Mouse (Mus musculus) liver, embryonic 11.5 days (tissue): ENCODE data around the gene Stx5a. TPM values are rescaled to one million over a fixed set of nuclear protein-coding genes. Genes with fewer than 3 reads are reported as not detected.

Experiments
- ATAC-seq: fragments of 200-750 bp; cut with Nextera tagmentation; replicated peaks from 2 replicates; pipeline ENCODE4 v1.8.0; 2017; ENCODE audit warnings: moderate number of reproducible peaks, mild to moderate bottlenecking, moderate TSS enrichment, moderate library complexity; ENCODE audit not compliant: low FRiP score
- DNase-seq: peaks from one replicate; pipeline ENCODE4 v3.0.0-alpha.2; 2017; ENCODE audit warnings: low spot score
- H3K27ac ChIP-seq: fragments of 300-500 bp; sonication (generic); 2 replicates; pipeline ENCODE4 v1.5.1; 2014; ENCODE audit warnings: mild to moderate bottlenecking, low read depth, low read length, control low read depth
- H3K27me3 ChIP-seq: fragments of 300-500 bp; sonication (generic); replicated peaks from 2 replicates; pipeline ENCODE4 v1.6.1; 2014; ENCODE audit warnings: low read length, mixed read lengths; ENCODE audit not compliant: control insufficient read depth, insufficient read depth
- H3K36me3 ChIP-seq: fragments of 300-500 bp; sonication (generic); 2 replicates; pipeline ENCODE4 v1.6.1; 2014; ENCODE audit warnings: mild to moderate bottlenecking, low read length, moderate library complexity, mixed read lengths; ENCODE audit not compliant: control insufficient read depth, insufficient read depth
- H3K4me1 ChIP-seq: fragments of 300-500 bp; sonication (generic); replicated peaks from 2 replicates; pipeline ENCODE4 v1.6.1; 2014; ENCODE audit warnings: low read length, mixed read lengths; ENCODE audit not compliant: control insufficient read depth, insufficient read depth
- H3K4me2 ChIP-seq: fragments of 300-500 bp; sonication (generic); 2 replicates; pipeline ENCODE4 v1.6.1; 2014; ENCODE audit warnings: mild to moderate bottlenecking, control low read depth, moderate library complexity
- H3K4me3 ChIP-seq: fragments of 300-500 bp; sonication (generic); 2 replicates; pipeline ENCODE4 v1.5.1; 2014; ENCODE audit warnings: low read depth, low read length, control low read depth
- H3K9ac ChIP-seq: fragments of 300-500 bp; sonication (generic); 2 replicates; pipeline ENCODE4 v1.6.1; 2014; ENCODE audit warnings: low read depth, low read length, control low read depth
- H3K9me3 ChIP-seq: fragments of 300-500 bp; sonication (generic); 2 replicates; pipeline ENCODE4 v1.6.1; 2016; ENCODE audit warnings: low read length, inconsistent platforms, mixed read lengths; ENCODE audit not compliant: control insufficient read depth
- whole genome bisulfite sequencing: fragments of 180-500 bp; shearing (Covaris S2); extraction: QIAGEN DNeasy Blood & Tissue Kit; methylation state at CpG from one replicate; pipeline ENCODE4 v1.1.7; 2014; 5-methylcytosine and 5-hydroxymethylcytosine counted together
- polyA plus RNA-seq: library from polyadenylated mRNA; unstranded; fragments of >200 nt; fragmentation: Nextera tagmentation; extraction: Ambion mirVana; gene quantifications from 2 replicates; pipeline ENCODE4 v1.2.1, GENCODE M21; 2014

Gene Stx5a
- 69.5 and 73.1 TPM in 2 replicates for polyA plus RNA-seq

- peaks cover 43% of the 10 kb centered on the region for H3K36me3 ChIP-seq
- H3K4me1 ChIP-seq = peaks cover 19% of the 10 kb centered on the region
- no peaks in the 10 kb centered on the region for H3K9me3 ChIP-seq
- H3K27ac ChIP-seq = peak within 1 kb of the TSS; percentile 85
- no peaks in the 10 kb centered on the region for H3K27me3 ChIP-seq
- peak within 1 kb of the TSS; percentile 94 for H3K4me3 ChIP-seq
- H3K9ac ChIP-seq = peak within 1 kb of the TSS; percentile 95
- H3K4me2 ChIP-seq = peak within 1 kb of the TSS; percentile 89
- WGBS = under 1% methylated on average over 36 of the region's 36 CpGs
- DNase-seq (peak; percentile 93), ATAC-seq (peak; percentile 97)
These were observed at the start of gene Stx5a for GRCm38 (mm10) chr19:8741243-8741869. Gene Stx5a, plus strand, starts transcription at chr19:8741413.

- Histone ChIP-seq H3K4me2 (no peak overlapping the region), H3K27ac (no peak overlapping the region), H3K4me1 (peaks cover 5% of the 10 kb centered on the region), H3K4me3 (no peak overlapping the region), H3K36me3 (no peaks in the 10 kb centered on the region), H3K27me3 (no peaks in the 10 kb centered on the region), H3K9ac (no peak overlapping the region), H3K9me3 (no peaks in the 10 kb centered on the region)
- ATAC-seq = no peak
- no peak for DNase-seq
- WGBS = 78% methylated on average over 9 of the region's 9 CpGs
These were observed 49.2 kb upstream of the Stx5a start for GRCm38 (mm10) chr19:8691871-8692539.

- Histone ChIP-seq H3K4me1 (peaks cover 5% of the 10 kb centered on the region), H3K9ac (no peak overlapping the region), H3K27me3 (no peaks in the 10 kb centered on the region), H3K4me3 (no peak overlapping the region), H3K36me3 (no peaks in the 10 kb centered on the region), H3K9me3 (no peaks in the 10 kb centered on the region), H3K4me2 (no peak overlapping the region), H3K27ac (no peak overlapping the region)
- DNase-seq = no peak
- no peak for ATAC-seq
- WGBS = 74% methylated on average over 5 of the region's 5 CpGs
These were observed 48.5 kb upstream of the Stx5a start for GRCm38 (mm10) chr19:8692740-8693139.

GRCm38 (mm10) chr19:8695330-8695729 lies 45.9 kb upstream of the Stx5a start:
- DNase-seq (no peak), ATAC-seq (peak; percentile 86)
- Histone ChIP-seq H3K9ac (0 out of 2 replicates have a peak overlapping the region, but pooled peaks have one; percentile 22), H3K27me3 (no peaks in the 10 kb centered on the region), H3K4me2 (peak overlapping the region; percentile 33; the same call in 1 of the 2 replicates), H3K9me3 (no peaks in the 10 kb centered on the region), H3K36me3 (no peaks in the 10 kb centered on the region), H3K4me1 (peaks cover 5% of the 10 kb centered on the region), H3K27ac (no peak overlapping the region), H3K4me3 (no peak overlapping the region)
- WGBS = 38% methylated on average over 5 of the region's 6 CpGs

GRCm38 (mm10) chr19:8699652-8700051 lies 41.6 kb upstream of the Stx5a start:
- DNase-seq (no peak), ATAC-seq (no peak)
- Histone ChIP-seq H3K27me3 (no peaks in the 10 kb centered on the region), H3K36me3 (no peaks in the 10 kb centered on the region), H3K4me3 (no peak overlapping the region), H3K9ac (no peak overlapping the region), H3K4me2 (no peak overlapping the region), H3K27ac (no peak overlapping the region), H3K9me3 (no peaks in the 10 kb centered on the region), H3K4me1 (peaks cover 5% of the 10 kb centered on the region)
- 75% methylated on average over 9 of the region's 9 CpGs for WGBS

- H3K4me2 ChIP-seq = no peak overlapping the region
- WGBS = 42% methylated on average over 3 of the region's 3 CpGs
- H3K4me1 ChIP-seq = peaks cover 5% of the 10 kb centered on the region; the same call in 1 of the 2 replicates
- no peaks in the 10 kb centered on the region for H3K9me3 ChIP-seq
- no peaks in the 10 kb centered on the region for H3K27me3 ChIP-seq
- no peak overlapping the region for H3K4me3 ChIP-seq
- peaks cover 5% of the 10 kb centered on the region; the same call in 1 of the 2 replicates for H3K36me3 ChIP-seq
- H3K9ac ChIP-seq = no peak overlapping the region
- ATAC-seq (no peak), DNase-seq (no peak)
- H3K27ac ChIP-seq = no peak overlapping the region
These were observed 38.8 kb upstream of the Stx5a start for GRCm38 (mm10) chr19:8702458-8702857.

- H3K27me3 ChIP-seq = no peaks in the 10 kb centered on the region
- 57% methylated on average over 4 of the region's 4 CpGs for WGBS
- no peak overlapping the region for H3K4me3 ChIP-seq
- H3K4me2 ChIP-seq = no peak overlapping the region
- no peak overlapping the region for H3K9ac ChIP-seq
- H3K36me3 ChIP-seq = peaks cover 16% of the 10 kb centered on the region; the same call in 1 of the 2 replicates
- H3K9me3 ChIP-seq = no peaks in the 10 kb centered on the region
- H3K27ac ChIP-seq = no peak overlapping the region
- DNase-seq (no peak), ATAC-seq (no peak)
- peaks cover 8% of the 10 kb centered on the region; the same call in 1 of the 2 replicates for H3K4me1 ChIP-seq
These were observed 37.6 kb upstream of the Stx5a start for GRCm38 (mm10) chr19:8703571-8703970.

GRCm38 (mm10) chr19:8705026-8705708 lies 36.0 kb upstream of the Stx5a start:
- Histone ChIP-seq H3K4me2 (no peak overlapping the region), H3K36me3 (peaks cover 32% of the 10 kb centered on the region), H3K27ac (no peak overlapping the region), H3K27me3 (no peaks in the 10 kb centered on the region), H3K9me3 (no peaks in the 10 kb centered on the region), H3K4me3 (no peak overlapping the region), H3K9ac (no peak overlapping the region), H3K4me1 (peaks cover 17% of the 10 kb centered on the region; the same call in 1 of the 2 replicates)
- ATAC-seq (no peak), DNase-seq (no peak)
- 81% methylated on average over 6 of the region's 6 CpGs for WGBS
